Mouse (Mus musculus) 3T3-L1 (cell line): Measurements from ENCODE around the gene Htatsf1.

Source experiments
- DNase-seq: peaks from one replicate; pipeline ENCODE4 v3.0.0-alpha.2; 2015; ENCODE audit warnings: low read depth, low spot score

The Htatsf1 gene

DNA sequence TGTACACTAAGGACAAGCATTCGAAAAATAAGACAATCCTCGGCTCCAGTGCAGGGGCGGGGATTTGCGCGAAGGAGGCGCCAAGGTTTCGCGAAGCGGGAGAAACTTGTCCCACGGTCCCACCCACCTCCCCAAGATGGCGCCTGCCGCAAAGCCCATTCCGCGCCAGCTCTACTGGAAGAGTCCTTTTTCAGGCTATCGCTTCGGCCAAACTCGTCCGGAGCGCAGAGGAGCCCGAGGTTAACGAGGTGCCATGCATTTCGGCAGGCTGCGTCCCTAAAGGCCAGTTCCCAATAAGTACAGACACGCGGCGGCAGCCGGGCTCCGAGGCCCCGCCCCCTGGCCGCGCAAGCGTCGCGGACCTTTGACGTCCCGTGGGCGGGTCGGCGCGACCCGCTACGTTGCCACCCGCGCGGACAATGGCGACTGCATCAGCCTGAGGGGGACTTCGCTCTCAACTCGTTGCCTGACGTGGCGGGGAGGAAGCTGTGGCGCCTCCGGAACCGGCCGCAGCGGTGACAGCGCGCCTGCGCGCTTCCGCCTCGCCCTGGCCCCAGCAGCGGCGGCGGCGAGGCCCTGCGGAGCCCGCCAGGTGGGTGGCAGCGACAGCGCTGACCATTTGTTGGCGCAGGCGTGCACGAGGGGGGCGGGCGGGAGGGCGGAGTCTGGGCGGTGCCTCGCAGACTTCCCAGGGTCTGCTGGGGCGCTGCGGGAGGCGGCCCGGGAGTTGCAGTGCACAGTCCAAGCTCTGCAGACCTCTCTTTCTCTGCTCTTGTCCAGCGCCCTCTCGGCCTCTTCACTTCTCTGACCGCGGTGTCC, at the start of gene Htatsf1:
Gene Htatsf1 (plus strand): TSS at position 410 of the 819 bp plus-strand sequence.
- peak; percentile 75 for DNase-seq

DNA sequence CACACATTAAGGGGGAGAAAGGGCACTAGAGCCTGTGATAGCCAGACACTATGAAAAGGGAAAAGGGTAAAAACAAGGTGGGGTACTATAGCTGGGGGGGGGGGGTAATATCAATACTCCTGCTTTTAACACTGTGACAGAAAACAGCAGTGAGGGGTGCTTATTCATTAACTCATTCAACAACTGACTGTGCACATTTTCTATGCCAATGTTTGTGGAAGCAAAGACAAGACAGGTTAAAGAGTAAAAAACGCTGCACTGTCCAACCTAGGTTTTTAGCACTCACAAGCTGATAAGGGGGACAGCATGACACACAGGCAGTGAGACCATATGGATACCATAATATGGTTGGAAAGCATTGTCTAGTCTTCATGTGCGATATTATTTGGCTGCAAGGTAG, 40.5 kb upstream of the Htatsf1 start:
- no peak for DNase-seq

DNA sequence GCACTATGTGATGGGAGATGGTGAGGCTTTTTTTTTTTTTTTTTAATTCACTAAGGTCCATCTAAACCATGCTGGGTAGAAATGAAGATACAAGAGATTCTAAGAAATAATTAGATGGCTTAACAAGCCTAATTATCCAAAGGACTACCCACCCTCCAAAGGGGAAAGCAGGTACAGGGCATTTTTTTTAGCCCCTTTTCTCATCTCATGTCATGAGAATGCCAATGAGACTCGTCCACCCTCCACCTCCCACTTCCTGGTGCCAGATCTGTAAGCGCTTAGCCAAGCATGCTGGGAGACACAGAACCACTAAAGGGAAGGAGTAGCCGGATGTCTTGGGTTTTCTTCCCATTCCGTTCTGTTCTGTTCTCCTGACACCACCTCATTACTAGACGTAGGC, 10.6 kb upstream of the Htatsf1 start, which contains the start of gene Brs3:
Gene Brs3 (plus strand): TSS at position 301 of the 400 bp plus-strand sequence.
- no peak for DNase-seq

DNA sequence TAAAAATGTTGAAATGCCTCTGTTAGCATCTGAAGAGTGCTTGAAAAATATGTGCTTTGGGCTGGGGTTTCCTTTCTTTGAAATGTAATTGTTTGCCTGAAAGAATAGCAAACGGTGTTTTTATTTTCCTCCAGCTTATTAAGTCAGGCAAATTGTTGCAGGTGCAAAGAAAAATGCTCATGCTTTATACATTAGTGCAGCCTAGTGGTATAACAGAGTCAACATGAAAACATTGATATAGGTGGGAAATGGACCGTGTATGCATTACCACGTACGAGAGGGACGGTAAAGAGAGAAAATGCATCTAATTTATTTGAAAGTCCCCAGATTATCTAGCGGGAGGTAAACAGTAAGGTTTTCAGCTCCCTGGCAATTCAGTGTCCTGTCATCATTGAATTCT, 9.5 kb upstream of the Htatsf1 start:
- no peak for DNase-seq

DNA sequence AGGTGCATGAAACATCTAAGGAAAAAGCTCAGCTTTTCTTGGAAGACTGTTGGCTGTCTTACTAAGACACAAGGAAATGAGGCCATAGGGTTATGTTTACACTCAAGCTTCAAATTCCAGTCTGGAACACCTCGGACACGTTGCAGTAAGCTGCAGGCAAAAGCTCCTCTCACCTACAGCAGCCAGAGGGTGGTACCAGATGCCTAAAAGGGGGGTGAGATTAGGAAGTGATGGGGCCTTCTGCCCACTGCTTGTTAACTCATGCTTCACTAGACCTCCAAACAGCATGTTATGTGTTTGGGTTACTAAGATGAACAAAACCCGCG, 572 bp upstream of the Htatsf1 start:
- no peak for DNase-seq

DNA sequence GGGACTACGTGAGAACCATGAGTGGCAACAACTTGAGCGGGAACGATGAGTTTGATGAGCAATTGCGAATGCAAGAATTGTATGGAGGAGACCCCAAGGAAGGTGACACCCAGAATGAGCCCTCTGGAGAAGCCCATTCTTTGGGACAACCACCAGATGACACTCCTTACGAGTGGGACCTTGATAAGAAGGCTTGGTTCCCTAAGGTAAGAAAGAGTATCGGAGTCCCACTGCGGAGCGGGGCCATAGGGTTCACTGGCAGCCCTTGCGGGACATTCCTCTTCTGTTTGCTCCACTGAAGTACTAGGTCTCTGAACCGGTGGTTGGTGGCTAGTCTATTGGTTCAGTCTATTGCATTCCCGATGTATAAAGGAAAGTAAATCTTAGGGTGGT, 606 bp downstream of the Htatsf1 start:
- DNase-seq, result no peak

DNA sequence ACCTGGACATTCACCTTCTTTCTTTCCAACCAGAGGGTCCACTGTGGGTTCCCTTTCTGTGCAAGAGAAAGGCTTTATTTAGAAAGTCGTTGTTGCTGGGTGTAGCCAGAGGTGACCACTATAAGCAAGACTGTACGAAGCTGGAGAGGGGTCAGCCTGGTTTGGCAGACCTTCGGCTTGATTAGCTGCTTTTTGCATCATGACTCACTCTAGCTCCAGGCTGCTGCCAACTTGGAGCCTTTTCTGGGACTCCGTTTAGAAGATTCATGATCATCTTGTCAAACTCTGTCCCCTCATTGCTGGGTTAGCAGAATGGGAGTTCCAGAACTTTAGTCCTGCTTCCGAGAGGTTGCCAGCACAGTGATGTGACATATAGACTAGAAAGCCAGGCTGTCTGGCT, 28.1 kb downstream of the Htatsf1 start:
- peak; percentile 19 for DNase-seq

DNA sequence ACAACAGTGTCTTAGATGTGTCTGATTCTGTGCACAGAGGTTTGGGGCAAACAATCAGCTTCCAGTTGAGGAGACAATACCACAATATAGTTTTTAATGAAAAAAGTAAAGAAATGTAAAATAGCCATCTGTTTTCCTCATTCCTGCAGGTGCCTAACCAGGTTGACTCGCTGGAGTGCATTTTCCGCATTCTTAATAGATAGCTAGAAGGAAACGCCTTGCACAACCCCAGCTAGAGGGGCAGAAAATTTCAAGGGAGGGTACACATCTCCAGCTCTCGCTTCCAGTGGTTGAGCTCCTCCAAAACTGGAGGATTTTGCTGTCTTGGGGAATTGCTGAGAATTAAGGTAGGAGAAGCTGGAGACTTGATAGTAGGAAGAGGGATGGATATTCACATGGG, 34.4 kb downstream of the Htatsf1 start, which contains the start of gene Vgll1:
Gene Vgll1 (plus strand): TSS at position 301 of the 400 bp plus-strand sequence.
- no peak for DNase-seq

DNA sequence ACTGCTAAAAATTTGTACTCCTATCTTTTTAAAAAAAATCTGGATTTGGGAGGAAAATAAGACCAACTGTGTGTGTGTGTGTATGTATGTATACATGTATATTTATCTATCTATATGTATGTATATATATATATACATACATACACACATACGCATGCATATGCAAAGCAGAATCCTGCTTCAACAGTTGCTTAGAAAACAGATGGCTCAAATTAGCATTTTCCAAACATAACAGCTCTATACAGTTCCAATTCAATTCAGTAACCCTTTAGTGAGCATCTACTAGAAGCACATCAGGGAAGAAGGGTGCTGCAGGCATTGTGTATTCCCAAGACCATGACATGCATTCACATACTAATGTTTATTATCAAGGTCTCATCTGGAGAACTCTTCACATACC, 50.0 kb downstream of the Htatsf1 start:
- DNase-seq, result no peak

DNA sequence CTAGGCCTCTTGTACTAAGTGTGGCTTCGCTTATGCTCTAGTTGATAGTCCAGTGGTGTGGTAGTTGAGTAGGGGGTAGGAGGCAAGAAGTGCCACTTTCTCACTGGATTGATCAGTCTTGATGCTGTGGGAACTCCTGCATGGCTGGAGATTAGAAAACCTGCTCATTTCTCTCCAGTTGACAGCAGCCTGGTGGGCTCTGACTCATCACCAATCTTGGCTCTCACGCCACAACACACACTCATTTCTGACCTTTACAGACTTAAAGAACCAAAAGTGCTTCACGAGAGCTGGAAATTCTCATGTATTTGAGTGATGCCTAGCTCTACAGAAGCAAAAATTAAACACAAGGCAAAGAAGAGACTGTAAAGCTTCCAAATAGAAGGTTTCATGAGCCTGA, 53.6 kb downstream of the Htatsf1 start:
- peak; percentile 4 for DNase-seq
